Mouse (Mus musculus): ENCODE results near the gene Jmjd7. TPM values are rescaled to one million over a fixed set of nuclear protein-coding genes. Genes with fewer than 3 reads are reported as not detected.

Jmjd7 gene
- 7.4 and 14.9 TPM in 2 replicates for polyA plus RNA-seq (2012; rRNA removed)

DNA sequence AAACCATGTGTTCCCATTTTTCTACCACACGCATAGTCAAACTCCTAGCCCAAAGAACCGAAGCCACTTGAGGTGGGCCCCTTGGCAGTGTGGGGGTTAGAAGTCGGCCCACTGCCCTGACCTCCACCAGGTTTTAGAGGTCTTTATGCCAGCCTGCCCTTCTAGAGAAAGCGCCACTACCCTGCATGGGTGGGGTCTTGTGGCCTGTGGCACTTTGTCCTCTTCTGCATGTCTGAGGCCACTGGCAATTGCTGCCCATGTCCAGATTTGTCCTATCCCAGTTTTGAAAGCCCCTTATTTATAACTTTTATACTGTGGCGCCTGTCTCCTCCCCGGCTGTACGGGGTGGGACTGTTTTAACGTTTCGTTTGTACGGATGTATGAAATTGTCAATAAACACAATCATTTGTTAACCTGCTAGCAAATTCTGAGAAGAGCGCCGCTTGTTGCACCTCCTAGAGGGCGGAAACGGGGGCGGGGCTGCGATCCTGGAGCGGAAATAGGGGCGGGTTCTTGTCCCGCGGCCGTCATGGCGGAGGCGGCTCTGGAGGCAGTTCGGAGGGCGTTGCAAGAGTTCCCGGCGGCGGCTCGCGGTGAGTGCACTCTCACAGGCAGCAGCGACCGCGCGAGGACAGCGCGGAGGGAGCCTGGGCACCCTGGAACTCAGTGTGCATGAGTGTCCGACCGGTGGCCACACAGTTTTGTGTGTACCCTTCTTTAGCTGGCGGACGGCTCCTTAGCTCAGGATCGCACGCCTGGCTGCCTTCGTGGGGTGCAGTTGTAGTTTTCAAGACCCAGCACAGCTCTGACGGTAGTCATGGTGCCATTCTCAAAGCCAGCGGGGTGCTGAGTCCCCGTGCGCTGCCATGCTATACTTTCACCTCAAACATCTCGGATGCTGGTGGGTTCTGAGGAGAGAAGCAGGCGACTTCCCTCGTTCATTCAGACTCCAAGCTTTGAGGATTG, at the start of gene Jmjd7, which contains the start of gene Gm28042:
TSS of gene Jmjd7 (plus strand) at position 500 of the 966 bp plus-strand sequence.
TSS of gene Gm28042 (plus strand) at position 510 of the 966 bp plus-strand sequence.
- no peak for DNase-seq (ENCODE audit: low read depth)

DNA sequence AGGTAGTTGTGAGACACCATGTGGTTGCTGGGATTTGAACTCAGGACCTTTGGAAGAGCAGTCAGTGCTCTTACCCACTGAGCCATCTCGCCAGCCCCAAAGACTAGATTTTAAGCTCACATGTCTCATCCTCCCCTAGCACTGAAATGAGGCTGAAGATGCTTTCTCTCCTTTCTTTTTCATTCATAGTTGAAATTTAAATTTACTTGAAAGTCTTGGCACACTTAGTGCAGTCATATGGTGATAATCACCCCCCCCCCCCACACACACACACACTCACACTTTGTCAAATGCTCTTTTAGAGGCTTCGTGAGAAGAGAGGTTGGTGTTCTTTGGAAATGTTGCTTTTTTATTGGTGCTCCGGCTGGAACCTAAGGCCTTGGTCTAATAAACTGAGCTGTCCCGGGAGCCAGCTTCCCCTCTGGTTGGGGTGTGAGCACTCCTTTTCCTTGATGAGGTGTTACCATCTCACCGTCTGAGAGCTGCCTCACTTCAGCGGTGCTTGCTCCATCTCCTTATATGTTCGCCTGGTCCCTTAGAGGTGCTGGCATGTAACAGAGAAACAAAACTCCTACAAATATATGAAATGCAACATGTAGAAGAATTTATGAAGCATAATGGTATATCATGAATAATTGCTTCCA, 46.8 kb upstream of the Jmjd7 start:
- no peak for DNase-seq (ENCODE audit: low read depth)

DNA sequence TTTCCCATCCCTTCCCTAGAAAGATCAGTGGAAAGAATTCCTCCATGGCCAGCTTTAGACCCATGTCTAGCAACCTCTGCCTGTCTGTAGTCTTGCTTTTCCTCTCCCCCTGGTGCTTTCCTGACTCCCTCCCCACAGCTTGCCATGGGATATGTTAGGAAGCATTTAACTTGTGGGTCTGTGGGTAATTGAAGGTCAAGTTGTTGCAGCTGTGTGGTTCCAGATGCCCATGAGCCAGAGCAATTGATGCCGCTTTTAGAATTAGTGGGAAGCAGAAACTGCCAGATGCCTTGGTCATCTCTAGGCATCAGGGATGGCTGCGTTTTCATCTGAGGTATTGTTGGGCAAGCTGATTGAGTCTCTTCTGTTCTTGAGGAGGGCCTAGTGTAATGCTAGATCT, 45.7 kb upstream of the Jmjd7 start:
- DNase-seq (ENCODE audit: low read depth) = no peak

DNA sequence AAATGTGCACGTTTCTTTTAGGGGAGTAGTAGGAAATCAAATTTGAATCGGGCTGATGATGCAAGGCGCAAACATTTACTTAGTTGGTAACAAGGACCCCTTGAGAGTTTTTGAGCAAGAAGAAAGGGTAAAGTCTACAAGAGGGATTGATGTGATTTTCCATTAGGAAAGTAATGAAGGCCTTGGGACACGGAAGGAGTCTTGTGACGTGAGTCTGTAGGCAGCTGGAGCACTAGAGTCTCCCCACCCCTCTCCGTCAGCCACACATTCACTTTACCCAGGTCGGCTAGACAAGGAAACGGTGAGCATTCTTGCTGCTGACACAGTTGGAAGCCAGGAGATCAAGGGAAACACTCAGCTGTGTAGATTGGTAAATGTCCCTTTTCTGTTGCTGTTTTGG, 41.4 kb upstream of the Jmjd7 start:
- DNase-seq (ENCODE audit: low read depth) = no peak

DNA sequence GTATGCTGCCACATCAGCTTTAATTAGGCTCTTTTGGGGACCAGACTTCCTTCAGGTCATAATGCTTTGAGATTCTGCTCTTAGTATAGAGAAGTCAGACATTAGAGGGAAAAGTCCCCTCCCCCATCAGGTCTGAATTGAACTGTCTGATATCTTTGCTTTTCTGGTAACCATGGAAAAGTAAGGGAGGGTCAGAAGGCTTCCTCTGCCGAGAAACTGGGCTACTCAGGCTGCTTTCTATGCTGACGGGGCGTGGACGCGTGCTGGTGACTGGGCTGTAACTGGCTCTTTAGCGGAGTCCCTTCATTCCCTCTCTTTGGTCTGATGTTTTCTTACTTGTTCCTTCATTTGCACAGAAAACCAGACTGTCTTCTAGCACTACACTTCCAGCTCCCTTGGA, 40.9 kb upstream of the Jmjd7 start:
- DNase-seq (ENCODE audit: low read depth) = no peak

DNA sequence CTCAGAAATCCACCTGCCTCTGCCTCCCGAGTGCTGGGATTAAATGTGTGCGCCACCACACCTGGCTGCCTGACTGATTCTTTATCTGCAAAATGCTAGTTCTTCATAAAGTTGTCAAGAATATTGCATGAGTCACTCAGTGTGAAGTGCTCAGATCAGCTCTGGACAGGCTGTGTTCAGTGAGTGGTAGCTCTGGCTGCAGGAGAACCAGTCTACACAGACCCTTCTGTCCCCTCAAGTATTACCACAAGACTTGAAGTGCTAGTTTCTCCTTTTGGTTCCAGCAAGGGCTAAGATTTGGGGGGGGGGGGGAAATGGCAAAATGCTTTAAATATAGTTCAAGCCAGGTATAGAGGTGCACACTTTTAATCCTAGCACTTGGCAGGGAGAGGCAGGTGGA, 39.8 kb upstream of the Jmjd7 start:
- no peak for DNase-seq (ENCODE audit: low read depth)

DNA sequence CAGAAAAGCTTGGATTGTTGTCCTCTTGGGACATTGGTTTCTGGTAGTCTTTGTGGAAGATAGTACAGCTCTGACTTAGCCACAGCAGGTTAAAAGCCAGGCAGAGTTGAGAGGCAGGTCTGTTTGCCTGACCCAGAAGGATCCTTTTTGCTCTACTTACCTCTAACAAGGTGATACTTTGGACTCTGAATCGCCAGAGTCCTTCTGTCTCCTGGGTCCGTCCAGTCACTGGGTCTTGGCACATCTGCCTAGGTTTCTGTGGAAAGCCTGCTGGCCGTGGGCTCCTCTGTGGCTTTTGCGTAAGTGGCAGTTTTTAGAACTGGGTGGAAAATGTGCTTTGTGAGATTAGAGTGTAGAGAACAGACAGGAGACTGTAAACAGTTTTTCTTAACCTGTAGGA, 38.3 kb upstream of the Jmjd7 start:
- no peak for DNase-seq (ENCODE audit: low read depth)

DNA sequence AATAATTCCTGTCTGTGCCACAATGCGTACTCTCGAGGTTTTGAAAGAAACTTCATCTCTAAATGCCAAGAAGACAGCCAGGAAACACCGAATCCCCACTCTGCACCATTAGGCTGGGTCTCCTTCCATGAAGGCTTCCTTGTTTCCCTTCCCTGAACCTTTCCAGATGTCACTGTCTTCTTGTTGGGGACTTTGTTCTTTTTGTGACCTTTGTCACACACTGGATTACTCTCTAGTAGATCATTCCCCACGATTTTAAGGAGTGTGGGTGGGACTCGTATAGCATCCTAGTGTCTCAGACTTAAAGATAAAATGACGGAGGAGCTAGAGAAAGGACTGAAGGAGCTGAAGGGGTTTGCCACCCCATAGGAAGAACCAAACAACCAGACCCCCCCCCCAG, 36.4 kb upstream of the Jmjd7 start:
- no peak for DNase-seq (ENCODE audit: low read depth)

DNA sequence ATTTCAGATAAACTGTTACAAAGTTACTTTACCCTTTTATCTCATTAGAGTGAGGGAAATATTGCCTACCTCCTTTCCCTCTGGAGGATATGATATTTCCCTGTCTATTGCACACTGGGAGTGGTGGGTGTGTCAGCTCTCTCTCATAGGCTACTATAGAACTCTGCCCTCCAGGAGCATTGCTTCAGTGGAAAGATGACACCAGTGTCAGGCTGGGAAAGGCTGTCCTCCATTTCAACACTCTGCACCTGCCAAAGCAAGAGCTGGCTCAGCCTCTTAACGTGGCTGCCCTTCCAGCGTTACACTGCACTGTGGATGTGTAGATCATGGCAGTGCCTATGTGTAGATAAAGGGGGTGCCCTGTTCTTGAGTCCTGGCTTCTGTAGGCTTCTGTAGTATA, 34.9 kb upstream of the Jmjd7 start:
- DNase-seq (ENCODE audit: low read depth) = peak; percentile 58

DNA sequence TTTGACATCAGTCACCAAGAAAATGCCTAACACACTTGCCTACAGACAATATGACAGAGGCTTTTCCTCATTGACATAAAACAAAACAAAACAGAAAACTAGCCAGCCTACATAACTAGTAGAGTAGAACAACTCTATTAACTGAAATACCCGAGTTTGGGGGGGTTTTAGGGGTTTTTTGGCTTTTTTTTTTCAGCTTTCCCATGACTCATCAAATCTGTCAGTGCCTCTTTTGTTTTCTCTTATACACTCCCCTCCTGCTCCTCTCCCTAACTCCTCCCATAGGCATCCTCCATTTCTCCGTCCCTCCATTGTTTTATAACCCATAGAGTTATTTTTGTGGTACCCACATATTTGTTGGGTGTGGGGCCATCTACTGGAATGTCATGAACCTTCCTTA, 33.8 kb upstream of the Jmjd7 start:
- DNase-seq (ENCODE audit: low read depth) = no peak

DNA sequence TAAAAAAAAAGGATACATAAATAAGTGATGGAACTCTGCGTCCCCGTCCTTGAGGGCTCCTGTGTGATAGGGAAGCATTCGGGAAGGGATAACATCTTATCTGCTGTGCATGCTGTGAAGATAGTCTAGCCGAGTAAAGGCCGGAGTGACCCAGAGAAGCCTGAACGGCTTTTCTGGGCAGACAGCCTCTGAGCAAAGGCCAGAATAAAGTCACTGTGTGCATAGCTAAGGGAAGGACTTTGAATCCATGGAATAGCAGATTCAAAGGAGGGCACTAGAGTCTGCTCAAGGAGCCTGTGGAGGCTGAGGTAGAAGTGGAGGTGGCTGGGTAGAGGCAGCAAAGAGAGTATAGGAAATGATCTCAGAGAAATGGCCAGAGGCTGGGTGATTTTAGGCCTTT, 32.4 kb upstream of the Jmjd7 start:
- no peak for DNase-seq (ENCODE audit: low read depth)

DNA sequence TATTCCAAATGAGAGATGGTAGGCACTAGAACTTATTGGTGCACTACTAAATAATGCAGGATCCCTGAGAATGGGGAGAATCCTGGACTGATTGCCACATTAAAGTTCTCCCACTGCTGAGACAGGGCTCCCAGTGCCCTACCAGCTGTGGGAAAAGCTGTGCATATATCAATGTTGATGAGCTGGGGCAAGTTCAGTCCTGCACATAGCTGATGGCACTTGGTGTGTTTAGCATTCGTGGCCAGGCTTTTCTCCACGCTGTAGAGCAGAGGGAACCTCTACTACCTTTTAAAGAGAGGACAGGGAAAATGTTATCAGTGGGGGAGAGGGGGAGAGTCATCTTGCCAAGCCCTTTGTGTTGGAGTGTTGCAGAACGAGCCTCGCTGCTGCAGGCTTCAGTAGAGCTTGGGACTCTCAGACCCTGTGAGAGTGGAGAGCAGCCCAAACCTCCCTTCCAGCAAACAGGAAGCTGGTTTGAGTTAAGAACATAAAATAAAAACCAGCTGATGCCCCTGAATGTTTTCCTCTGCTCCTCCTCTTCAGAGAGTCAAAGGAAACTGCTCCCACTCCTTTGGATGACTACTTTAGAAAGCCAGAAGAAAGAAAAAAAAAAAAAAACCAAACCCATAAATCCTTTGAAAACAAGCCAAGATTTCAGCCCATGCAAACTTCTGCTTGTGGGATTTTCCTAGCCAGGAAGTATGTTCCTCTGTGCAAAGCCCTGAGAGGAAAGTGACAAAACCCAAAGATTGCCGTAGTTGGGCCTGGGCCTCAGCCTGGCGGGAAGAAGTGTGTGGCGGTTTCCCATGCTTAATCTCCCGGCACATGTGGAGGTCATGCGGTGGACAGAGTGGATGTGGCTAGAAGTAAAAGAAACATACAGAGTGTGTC, 31.6 kb upstream of the Jmjd7 start:
- DNase-seq (ENCODE audit: low read depth) = peak; percentile 63

DNA sequence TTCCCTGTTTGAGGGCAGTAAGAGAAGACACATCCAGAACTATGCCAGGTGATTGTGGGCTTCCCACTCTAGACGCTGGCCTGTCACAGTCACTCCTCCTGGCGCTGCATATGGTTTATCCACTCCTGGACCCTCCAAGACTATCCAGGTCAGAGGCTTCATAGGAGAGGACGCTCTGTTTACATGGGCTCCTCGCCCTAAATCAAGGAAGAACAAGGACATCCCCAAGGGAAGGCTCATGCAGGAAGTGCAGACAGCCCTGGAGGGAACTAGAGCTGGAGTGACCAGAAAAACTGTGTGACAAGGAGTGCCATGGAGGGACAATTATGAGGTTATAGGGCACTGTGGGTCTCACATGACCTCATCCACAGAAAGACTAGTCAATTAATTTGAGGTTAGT, 29.9 kb upstream of the Jmjd7 start:
- DNase-seq (ENCODE audit: low read depth) = no peak

DNA sequence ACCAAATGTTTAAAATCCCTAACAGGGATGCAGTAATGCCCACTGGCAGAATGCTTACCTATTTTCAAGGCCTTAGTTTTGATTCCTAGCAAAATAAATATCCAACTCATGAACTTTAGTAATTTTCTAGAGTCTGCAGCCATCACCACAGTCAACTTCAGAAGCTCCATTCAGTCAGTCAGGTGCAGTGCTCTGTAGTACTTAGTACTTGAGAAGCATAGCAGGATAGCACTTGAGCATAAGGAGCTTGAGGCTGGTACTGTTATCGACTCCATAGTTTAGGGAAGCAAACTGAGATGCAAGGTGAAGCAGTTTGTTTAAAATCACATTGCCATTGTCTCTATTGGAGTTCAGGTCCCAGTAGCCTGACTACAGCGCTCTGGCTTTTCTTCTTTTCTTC, 27.6 kb upstream of the Jmjd7 start:
- DNase-seq (ENCODE audit: low read depth) = no peak

DNA sequence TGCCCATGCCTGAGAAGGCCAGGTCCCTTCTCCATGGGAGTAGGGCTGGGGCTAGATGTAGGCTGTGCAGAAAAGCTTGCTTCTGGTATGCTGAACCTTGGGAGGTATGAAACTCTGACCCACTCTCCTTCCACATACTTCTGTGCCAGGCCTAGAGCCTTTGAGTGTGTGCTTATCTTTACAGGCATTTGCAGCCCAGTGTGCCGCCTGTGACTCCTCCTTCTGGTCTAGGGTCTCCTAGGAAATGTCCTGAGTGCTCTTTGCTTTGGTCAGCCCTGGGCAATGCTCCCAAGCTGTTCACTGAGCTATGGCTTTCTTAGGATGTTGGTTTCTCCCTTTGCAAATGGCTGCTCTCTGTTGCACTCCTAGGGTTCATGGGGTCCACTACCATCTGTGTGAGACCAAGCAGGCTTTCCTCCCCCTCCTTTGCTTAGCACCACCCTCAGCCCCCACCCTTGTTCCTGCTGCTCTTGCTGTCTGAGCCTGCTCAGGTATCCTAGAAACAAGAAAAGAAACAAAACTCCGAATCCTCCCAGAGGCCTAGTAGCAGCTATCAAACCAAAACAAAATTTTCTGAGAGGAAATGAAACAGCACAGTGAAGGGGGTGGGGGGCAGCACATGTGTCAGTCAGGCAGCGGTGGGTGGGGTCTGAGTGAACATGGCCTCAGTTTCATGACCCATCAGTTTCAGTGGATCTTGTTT, 26.2 kb upstream of the Jmjd7 start:
- DNase-seq (ENCODE audit: low read depth) = no peak

DNA sequence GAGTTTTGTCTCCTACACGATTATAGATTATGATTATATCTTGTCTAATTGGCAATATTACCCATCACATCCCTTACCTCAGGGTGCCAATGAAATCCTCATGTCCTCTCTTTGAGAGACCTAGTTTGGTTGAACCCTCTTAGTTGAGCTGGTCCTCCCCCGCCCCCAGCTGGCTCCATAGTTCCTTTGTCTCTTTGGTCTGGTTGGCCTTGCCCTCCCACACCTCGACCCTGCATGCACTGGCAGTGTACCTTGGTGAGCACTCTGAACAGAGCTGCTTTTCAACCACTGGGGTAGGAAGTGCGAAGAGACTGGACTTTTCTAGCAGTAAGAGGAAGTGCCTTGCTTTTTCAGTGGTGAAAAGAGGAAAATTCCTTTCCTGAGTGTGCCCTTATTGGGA, 25.3 kb upstream of the Jmjd7 start:
- DNase-seq (ENCODE audit: low read depth) = no peak

DNA sequence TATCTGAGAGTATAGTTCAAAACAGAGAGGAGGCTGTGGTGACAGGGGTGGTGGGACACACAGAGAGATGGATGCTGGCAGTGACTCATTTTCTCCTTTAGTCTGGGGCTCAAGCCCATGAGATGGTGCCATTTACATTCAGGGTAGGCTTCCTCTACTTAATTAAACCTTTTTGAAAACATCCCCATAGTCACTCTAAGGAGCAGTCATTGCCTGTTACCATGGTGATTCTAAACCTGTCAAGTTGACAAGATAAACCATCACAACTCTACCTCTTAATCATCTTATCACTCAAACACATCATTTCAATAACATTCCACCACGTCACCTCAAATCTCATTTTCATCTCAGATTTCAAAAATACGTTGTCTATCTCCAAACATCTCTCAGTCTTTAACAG, 23.3 kb upstream of the Jmjd7 start:
- DNase-seq (ENCODE audit: low read depth) = no peak

DNA sequence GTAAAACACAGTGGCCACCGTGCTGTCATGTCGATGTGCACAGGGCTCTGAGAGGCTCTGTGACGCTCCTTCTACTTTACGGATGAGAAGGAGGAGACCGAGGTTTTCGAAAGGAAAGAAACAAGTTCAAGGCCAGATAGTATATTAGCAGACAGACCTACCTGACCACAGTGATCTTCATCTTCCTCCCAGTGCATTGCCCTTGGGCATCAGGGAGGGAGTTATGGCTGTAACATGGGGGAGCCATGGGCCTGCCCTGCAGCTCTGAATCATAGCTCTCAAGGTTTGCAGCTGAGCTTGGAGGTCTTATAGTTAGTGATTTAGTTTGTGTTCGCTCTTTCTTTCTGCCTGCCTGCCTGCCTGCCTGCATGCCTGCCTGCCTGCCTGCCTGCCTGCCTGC, 20.6 kb upstream of the Jmjd7 start:
- no peak for DNase-seq (ENCODE audit: low read depth)

DNA sequence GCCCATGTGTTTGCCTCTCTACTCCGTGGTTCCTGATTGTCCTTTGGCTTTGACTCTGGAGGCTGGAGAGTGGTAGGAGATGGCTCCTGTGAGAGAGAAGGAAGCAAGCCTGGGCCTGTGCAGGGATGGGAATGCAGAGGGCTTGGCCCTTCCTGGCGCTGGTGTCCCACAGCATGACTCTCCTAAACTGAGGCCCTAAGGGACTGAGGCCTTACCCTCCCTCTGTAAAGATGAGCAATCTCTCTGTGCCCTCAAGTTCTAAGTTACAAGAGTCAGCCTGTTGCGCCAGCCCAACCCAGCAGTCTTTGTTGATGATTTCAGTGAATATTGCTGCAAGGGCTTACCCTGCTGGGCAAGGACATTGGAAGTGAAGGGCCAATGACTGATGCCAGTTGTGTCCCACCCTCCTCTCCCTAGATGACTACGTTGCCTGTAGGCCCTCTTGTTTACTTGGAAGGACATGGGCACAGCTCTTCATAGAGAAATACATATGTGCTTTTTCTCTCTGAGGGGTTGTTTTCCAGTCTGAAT, 19.5 kb upstream of the Jmjd7 start:
- peak; percentile 71 for DNase-seq (ENCODE audit: low read depth)

DNA sequence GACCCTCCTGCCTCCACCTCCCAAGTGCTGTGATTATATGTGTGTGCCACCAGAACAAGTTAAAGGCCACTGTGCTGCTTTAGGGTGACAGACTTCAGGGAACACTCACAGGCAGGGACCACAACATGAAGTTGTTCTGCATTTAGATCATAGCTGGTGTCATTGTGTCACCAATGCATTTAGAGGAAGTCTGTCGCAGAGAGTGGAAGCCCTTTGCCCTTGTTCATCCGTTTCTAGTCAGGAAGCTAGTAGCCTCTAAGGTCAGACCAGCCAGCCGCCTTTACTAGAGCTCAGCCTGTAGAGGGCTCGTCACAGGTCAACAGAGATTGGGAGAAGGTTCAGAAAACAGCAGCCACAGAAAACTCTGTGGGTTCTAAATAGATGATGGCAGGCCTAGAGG, 18.6 kb upstream of the Jmjd7 start:
- no peak for DNase-seq (ENCODE audit: low read depth)

Data from gonadal fat pad, adult 2 months (tissue).